Mouse (Mus musculus) heart, adult 2 months (tissue): ENCODE measurements around the gene 1600012H06Rik.
"Not testable (repeated sequence)": the region's sequence is repeated elsewhere in the genome, so short reads cannot be mapped to it uniquely, and the experiment has no call there.

Experiments
- CTCF ChIP-seq: fragments of 200-600 bp; IDR thresholded peaks from 2 replicates; pipeline ENCODE4 v1.8.1; 2022; ENCODE audit warnings: antibody characterized with exemption, mild to moderate bottlenecking, moderate library complexity
- POLR2A ChIP-seq: fragments of 200-500 bp; IDR thresholded peaks from 2 replicates; pipeline ENCODE4 v1.6.1; 2011; ENCODE audit warnings: mild to moderate bottlenecking, low read depth, low read length, control low read depth; ENCODE audit not compliant: insufficient read depth

DNA sequence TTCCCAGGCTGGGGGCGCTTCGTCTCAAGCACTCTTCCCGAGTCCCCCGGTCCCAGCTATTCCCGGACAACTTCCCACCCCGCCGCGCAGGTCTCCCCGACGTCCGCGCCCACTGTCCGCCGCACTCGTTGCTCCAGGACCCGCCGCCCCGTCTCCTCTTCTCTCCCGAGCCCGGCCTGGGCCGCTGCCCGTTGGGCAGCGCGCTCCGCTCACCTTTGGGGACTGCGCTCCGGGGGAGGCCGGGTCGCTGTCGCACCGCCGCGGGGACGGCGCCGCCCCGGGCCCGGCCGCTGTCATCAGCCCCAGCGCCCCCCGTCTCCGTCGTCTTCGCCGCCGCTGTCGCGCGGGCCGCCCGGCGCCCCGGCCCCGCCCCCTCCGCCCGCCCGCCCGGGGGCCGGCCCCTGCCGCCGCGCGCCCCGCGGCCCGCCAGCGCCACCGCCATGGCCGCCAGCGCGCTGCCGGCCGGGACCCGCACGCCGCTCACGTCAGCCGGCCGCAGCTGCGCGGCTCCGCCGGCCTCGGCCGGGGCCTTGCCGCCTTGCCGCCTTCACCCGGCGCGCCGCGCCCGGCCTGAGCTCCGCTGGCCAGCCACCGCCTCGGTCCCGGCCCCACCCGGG, 49.6 kb downstream of the 1600012H06Rik start:
- TF ChIP-seq CTCF, POLR2A: not testable (repeated sequence)
